Mouse (Mus musculus): Measurements from ENCODE around the gene Fam122c.

DNA sequence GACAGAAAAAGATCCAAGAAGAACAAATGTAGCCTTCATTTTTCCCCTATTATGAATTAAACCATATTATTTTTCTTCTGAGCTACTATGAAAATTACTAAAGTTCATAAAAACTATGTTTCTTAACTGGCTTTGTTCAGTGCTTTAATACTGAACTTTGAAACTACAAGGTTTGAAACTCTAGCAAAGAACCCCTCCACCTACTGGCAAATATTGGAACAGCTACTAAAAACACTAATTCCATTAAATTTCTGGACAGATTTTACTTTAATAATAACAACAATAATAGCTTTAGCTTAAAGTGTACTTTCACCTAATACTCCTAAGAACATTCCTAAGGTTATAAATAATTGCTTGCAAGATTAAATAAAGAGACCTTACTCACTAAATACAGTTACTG, 18.0 kb upstream of the Fam122c start:
- no peak for TF ChIP-seq CTCF (IDR thresholded peaks at IDR 0.05; ENCODE audit: insufficient read depth, low read length)
- TF ChIP-seq POLR2A (IDR thresholded peaks at IDR 0.05; ENCODE audit: borderline replicate concordance, extremely low read depth, low read depth, low read length), result no peak
